Mouse (Mus musculus) embryo, embryonic 11.5 days (tissue): ENCODE results near the gene Sgip1.

ENCODE experiments used
- DNase-seq: peaks from one replicate; pipeline ENCODE4 v3.0.0-alpha.2; 2012; ENCODE audit warnings: low read depth, low spot score

Gene Sgip1

DNA sequence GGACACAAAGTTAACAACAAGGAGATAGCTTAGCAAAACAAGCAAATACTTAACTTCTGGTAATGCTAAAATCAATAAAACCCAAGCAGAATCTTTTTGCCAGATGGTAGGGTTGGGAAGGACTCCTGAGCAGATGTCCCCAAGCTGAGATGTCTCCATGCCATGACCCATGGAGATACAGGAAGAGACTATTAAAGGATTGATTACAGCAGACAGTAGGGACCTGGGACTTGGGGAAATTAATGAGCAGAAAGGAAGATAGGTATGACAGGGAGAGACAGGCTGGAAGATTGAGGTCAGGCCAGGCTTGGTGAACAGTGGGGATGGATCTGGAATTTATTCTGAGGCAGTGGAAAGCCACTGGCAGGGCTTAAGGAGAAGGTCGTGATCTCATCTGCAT, 33.5 kb downstream of the Sgip1 start:
- no peak for DNase-seq

GRCm38 (mm10) chr4:102775596-102776270, 34.6 kb downstream of the Sgip1 start:
- no peak for DNase-seq

- no peak for DNase-seq
These were observed 38.8 kb downstream of the Sgip1 start for GRCm38 (mm10) chr4:102779902-102780301.

DNA sequence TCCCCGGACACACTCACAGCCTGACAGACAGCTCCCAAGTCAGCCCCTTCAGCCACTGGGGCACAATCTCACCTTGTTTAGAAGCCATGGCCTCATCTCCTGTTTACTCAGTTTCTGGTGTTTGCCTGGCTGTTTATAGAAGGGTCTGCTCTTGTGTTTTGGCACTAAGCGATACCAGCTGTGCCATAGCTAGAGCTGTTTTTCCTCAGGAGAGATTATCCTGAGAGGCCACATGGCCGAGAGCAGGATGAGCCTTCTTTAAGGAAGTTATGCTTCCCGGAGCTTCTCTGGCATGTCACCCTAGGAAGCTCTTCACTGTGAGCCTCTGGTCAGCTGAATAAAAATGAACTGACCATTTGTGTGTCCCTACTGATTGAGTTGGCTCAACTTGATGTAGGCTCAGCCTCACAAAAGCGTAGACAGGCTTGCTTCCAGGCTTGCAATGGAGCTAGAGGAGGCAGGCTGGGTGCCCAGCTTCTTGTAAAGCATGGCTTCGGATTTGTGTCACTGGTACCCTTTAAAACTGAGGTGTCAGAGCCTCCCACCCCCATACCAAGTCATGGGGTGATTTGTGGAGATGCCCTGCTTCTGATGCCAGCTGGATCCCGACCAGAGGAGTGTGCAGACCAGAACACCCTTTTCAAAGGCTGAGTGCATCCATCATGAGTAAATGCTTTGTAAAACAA, 42.1 kb downstream of the Sgip1 start:
- DNase-seq = no peak

DNA sequence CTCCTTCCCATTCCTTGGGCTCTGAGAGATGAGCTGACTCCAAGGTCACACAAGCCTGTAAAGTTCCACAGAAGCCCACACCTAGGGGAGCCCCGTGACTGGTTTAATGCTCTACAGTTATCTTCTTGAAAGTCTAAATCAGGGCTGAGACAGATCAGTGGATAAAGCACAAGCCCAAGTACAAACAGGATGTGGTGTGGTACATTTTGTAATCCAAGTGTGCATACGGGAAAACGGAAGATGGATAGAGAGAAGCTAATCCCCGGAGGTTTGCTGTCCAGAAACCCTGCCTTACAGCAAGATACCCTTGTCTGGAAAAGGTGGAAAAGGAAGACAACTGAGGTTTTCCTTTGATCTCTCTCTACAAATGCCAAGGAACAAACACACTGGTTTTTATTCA, 44.1 kb downstream of the Sgip1 start:
- no peak for DNase-seq

DNA sequence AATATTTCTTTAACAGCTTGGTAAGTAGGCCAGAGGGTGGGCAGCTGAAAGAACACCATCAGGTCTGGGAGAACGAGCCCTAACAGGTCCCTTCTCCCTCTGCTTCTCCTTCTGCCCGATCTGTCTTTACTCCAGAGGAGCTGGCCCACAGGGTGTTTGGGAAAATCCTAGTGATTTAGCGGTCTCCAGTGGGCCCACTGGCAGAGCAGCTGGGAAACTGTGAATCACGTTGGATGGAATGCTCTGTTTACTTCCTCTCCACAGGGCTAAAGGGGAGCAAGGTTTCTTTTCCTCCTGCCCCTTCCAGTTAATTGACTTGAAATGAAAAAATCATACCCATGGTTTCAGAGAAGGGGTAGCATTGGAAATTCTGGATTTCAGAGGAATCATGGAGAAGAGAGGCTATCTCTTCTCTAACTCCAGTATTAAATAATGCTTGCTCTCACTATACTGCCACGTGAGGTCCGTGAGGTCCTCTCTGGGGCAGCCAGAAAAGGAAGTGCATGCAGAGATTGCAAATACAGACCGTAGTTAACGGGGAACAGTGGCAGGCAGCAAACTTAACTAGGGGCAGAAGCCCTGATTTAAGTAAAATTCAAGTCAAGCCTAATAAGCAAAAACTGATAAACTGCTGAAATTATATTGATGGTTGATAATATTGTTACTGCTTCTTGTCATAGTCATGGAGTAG, 51.1 kb downstream of the Sgip1 start:
- DNase-seq = no peak

DNA sequence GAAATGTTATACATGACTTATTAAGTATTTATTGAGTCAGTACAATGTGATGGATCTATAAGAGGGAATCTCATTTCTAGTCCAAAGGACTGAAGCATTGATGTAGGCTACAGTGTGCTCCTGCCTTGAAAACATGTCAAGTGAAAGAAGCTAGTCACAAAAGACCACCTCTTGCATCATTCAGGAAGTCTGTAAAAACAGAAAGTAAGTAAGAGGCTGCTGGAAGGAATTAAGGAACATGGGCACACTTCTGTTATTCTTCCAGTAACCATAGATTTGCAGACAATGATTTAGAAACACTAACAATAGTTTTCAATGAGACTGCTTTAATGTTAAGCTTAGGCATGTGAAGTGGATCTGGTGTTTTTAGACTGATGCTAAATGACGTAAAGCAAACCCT, 60.4 kb downstream of the Sgip1 start:
- DNase-seq = no peak

DNA sequence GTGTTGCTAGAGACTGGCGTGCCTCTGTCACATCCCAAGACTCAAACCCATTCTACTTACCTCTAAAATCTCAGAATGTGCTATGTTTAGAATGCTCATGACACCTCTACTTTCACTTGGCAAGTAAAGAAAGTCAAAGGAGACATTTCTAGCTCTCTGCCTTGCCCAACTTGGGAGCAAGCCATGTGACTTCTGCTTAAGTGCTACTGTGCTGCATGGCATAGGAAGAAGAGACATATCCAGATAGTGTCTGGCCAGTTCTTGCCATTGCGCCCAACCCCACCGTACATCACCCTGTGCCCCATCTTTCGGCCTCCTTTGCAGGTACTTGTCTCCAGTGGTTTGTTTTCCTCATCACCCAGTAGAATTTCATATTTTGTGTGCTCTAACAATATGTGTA, 60.8 kb downstream of the Sgip1 start:
- no peak for DNase-seq

DNA sequence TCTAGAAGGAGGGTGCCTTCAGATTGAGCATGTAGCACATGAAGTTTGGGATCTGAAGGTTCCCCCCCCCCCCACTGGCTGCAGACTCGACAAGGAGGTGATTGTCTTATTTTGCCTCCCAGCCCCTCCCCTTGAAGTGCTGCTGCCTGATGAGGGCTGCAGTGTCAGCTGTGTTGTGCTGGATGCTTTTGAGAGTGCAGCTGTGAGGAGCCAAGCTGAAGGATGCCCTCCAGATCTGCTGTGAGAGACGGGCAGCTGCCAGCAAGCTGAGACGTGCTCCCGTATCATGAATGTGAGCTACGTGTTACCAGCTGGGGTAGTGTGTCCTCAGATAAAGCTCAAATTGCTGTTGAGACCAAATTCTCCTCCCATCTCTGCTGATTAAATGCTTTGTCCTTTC, 63.5 kb downstream of the Sgip1 start:
- DNase-seq = no peak

GRCm38 (mm10) chr4:102806987-102807386, 65.9 kb downstream of the Sgip1 start:
- no peak for DNase-seq

GRCm38 (mm10) chr4:102808258-102808657, 67.2 kb downstream of the Sgip1 start:
- DNase-seq = no peak

DNA sequence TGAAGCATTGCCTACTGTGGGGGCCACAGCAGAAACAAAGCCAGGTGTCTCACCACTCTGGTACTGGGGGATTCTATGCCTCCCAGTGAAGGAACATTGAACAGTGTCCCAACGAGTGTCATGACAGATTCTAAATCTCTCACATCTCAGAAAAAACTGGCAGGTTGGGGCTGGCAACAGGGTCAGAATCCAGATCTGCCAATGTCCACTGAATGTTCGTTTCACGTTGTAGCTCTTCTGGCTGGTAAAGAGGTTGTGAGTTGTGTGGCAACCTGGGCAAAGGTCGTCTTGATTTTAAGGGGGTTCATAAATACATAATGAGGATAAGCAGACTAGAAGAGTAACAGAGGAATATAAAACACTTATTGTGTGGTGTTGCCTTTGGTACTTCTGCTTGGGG, 68.2 kb downstream of the Sgip1 start:
- DNase-seq = no peak

- no peak for DNase-seq
These were observed 69.2 kb downstream of the Sgip1 start for GRCm38 (mm10) chr4:102810277-102810676.

DNA sequence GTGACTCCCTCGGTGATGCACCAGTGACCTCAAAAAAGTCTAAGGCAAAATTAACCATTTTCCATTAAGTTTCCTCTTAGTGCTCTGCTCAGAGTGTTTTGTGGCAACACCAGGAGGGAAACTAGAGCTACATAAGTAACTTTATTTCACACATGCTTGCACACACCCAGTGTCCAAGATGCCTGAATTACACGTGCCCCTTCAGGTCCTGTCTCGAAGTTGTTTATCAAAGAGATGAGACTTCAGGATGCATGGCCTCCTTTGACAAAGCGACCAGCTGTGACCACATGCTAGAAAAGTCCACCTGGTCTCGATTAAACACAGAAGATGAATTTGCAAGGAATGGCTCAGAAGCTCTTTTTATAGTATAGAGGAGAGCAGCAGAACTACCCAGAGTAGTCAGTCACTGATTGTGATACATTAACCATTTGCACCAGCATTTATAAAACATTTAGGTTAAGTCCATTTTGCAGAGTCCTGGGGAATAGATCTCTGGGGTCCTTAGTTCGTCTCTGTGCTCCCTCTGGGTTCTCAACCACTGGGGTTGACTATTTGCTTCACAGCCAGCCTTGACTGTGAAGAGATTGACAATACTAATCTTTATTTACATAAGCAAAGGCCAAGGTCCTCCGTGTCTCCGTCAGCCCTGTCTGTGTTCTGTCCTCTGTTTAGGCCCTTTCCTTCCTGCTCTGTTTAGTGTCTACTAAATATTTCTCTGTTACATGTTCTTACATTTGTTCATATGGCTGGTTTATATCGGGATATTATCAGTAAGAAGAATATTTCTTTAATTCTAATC, 70.1 kb downstream of the Sgip1 start:
- no peak for DNase-seq

- DNase-seq = no peak
These were observed 72.2 kb downstream of the Sgip1 start for GRCm38 (mm10) chr4:102813346-102813745.

GRCm38 (mm10) chr4:102821786-102822185, 80.7 kb downstream of the Sgip1 start:
- no peak for DNase-seq

DNA sequence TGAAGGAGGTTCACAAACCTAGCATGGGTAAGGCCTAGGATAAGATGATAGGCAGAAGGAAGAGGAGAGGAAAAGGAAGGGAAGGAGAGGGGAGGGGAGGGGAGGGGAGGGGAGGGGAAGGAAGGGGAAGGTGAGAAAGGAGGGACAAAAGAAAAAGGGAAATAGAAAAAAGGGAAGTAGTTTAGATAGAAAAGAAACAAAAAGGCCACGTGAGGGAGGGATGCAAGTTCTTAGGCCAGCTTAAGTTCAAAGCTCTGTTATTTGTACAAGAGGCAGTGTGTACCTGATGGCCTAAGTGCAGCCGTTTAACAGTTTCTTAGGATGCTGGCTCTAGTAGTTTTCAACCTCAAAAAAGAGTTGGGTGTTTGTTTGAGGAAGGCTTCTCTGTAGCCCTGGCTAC, 83.4 kb downstream of the Sgip1 start:
- DNase-seq = no peak

GRCm38 (mm10) chr4:102826159-102826558, 85.1 kb downstream of the Sgip1 start:
- DNase-seq = no peak

GRCm38 (mm10) chr4:102828518-102828917, 87.4 kb downstream of the Sgip1 start:
- DNase-seq = no peak

DNA sequence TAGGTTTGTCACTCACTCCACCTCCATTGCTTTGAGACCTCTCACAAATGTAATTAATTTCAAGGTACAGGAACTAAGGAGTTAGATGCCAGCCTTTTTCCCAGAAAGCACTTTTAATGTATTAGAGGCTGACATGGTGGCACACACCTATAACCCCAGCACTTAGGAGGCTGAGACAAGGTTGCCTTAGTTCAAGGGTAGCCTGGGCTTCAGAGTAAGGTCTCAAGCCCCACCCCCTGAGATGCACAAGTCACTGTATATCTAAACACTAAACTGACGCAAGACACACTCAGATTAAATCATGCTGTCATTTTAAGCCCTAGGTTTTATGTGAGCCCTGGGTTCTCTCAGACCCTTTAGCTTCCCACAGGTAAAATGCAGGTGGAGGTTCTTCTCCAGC, 92.1 kb downstream of the Sgip1 start:
- DNase-seq = no peak

DNA sequence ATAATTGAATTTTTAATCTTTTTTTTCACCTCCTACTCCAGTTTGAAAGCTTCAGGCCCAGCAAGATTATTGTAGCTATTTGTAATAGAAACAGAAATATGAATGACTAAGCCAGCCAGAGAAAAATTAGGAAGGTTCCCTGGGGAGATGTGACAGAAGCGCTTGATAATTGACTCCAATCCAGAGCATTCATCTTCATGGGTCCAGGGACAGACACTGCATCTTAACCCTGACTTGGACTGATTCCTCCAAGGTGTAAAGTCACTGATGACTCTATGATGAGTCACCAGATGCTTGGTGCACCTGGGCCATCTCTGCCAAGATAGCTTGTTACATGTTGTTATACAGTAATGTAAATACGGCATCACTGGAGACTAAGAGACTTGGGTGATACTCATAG, 92.6 kb downstream of the Sgip1 start:
- DNase-seq = no peak

GRCm38 (mm10) chr4:102834710-102835109, 93.6 kb downstream of the Sgip1 start:
- DNase-seq = no peak
